Mouse (Mus musculus): Measurements from ENCODE around the gene Phospho2.

GRCm38 (mm10) chr2:69788974-69789373 is 449 bp upstream of the Phospho2 start:
- TF ChIP-seq POLR2A (IDR thresholded peaks at IDR 0.05; ENCODE audit: insufficient read depth, low read depth, low read length) (no peak), CTCF (IDR thresholded peaks at IDR 0.05; ENCODE audit: insufficient read depth, low read depth, low read length) (no peak)
